Mouse (Mus musculus) WW6 (cell line): ENCODE measurements around the gene Myo1d.
A peak's percentile ranks its signal among the peaks of the same experiment; 100 is the strongest.

Experiments
- DNase-seq: peaks from one replicate; pipeline ENCODE4 v3.0.0-alpha.2; 2013; ENCODE audit warnings: low read depth, low spot score

The Myo1d gene

DNA sequence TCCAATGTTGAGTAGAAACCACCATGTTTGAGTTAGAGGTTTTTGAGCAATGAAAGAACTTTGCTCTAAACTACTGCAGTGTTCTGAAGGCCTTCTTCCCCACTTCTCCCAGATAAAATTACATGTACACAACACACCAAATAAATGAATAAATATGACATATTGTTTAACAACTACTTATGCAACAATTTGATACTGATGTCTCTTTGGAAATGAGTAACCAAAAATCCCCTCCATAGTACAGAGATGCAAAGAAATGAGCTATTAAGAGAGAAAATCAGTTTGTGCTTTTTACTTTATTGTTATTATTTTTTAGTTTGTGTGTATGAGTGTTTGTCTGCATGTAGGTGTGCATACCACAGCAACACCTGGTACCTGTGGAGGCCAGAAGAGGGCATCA is 273.3 kb downstream of the Myo1d start:
- DNase-seq, result no peak

DNA sequence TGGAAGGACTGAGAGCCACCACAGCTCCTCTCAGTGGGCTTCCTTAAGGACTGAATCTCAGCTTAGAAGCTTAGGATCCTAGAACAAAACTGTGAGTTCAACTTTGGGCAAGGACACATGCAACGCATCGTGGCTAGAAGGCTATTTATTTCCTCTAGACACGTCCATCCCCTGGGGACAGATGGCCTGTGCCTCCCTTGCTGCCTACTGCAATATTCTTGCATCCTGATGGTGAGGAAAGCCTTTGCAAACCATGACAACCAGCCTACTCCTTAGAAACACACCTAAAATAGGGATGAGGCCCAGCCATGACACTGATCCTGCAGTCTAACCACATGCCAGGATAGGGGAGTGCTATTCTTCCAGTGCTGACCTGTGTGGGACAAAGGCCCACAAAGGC is 274.2 kb downstream of the Myo1d start:
- no peak for DNase-seq

DNA sequence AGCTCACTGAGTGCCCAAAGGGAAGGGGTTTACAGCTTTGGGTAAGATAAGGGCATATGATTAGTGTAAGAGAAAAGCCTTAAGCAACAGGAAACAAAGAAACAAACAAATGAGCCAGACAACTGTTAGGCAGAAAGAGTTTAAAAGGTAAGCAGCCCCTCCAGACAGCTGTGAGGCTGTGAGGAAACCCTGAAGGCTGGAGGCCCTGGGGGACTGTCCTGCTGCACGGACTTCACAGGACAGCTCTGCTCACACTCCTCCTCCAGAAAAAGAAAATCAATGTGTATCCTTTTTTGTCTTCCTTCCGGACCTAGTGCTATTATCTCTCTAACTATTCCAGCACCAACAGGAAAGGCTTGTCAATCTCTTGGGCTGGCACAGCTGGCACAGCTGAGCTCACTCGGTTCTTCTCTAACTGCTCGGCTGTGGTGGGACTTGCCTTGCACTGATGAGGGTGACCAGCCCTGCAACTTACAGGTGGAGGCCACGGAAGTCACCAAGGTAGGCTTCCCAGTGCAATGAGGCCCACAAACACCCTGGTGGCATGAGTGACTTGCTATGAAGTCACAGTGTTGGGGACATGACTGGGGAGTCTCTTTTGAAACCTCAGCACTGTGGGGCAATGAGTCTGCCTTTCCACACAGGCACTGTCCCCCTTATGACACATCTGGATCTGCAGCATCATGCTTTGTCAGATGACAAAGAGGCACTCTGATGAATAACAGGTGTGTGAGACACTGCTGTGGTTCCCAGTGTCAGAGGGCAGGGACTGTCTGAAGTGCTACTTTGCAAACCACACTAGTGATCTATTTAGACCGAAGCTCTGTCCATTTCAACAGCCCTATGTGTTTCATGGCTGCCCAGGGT is 275.1 kb downstream of the Myo1d start:
- no peak for DNase-seq

DNA sequence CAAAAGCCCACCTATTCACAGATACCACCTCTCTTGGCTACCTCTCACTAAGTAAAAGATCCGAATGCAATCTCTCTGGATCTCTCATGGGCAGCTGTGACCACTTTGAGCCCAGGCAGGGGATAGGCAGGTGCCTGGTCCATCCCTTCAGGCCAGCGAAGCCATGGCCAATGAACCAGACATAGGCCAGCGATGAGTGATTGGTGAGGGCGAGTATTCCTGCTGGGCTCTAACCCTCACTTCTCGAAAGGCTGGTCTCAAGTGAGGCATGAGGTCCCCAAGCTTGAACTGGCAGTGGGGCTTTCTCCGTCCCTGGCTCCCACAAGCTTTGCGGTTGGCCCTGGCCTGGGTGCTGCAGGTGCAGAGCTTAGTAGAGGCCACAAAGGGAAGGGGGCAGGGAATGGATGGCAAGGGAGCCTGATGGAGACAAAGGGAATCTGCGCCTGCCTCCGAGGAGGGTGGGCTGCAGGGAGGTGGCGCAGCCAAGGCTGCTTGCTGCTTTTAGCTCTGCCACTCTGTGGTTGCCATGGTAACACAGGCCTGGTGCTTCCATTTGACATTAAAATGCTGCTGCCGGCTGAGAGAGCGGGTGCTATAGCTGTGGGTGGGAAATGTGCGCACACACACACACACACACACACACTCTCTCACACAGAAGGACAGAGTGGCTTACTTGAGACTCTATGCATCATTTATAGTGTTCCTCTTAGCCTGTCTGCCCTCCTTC is 275.9 kb downstream of the Myo1d start:
- peak; percentile 36 for DNase-seq

DNA sequence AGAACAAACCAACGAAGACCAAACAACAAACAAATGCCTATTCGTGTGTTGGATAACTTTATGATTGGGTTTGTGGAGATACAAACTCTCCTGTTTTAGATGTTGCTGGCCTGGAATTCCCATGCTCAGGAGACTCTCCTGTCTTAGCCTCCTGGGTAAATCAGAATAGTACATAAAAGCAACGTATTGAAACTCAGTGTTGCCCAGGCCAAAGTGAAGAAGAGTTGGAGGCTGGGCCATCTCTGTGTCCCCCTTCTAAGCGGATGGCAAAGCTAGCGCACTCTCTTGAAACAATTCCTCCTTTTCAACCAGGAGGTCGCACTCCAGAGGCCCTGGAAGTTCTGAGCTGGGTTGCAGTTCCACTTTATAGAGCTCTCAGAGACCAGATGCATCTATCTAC is 276.5 kb downstream of the Myo1d start:
- DNase-seq, result no peak

DNA sequence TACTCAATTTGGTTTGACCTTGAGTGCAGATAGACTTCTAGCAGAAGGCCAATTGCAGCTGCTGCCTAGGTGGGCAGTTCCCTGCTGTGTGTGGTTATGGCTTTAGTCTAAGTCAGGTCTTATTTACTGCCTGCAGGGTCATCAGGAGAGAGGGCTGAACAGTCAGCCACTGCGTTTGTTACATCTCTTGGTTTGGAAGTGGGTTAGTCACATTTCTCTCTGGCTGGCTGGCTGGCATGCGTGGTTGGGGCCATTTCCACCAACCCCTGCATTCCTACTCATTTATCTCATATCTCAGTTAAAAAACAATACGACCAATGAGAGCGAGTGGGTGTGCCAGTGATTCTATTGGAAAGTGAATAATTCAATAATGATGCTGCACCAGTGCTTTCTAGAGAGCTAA is 280.3 kb downstream of the Myo1d start:
- DNase-seq, result no peak

DNA sequence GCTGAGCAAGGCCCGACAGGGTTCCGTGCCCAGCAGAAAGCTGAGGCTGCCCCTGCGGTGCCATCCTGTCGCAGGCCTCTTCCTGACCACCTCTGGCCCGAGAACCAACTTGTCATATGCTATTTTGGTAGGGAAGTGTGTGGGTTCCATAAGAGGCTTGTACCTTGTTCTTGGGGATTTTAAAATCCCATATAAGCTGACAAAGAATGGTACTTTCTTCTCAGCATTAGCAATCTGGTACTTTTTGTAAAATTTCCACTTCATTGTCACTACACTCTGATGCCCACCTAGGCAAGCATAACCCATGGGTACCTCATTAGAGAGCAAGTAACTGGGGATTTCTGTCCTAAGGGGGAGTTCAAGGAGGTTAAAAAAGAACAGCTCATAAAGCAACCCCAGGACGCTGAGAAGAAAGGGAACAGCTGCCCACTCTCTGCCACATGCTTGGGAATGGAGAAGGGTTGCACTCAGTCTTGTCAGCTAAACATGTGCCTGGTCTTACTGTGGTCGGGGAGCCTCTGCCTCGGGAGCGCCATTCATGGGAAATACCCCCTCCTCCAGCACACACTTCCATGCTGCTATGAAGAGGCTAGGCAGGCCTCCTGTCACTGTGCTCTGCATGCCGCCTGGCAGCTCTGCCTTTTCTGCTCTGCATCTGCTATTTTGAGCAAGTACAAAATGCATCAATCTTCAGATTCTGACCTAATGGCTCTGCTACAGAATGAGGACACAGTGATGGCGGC is 281.3 kb downstream of the Myo1d start:
- no peak for DNase-seq

DNA sequence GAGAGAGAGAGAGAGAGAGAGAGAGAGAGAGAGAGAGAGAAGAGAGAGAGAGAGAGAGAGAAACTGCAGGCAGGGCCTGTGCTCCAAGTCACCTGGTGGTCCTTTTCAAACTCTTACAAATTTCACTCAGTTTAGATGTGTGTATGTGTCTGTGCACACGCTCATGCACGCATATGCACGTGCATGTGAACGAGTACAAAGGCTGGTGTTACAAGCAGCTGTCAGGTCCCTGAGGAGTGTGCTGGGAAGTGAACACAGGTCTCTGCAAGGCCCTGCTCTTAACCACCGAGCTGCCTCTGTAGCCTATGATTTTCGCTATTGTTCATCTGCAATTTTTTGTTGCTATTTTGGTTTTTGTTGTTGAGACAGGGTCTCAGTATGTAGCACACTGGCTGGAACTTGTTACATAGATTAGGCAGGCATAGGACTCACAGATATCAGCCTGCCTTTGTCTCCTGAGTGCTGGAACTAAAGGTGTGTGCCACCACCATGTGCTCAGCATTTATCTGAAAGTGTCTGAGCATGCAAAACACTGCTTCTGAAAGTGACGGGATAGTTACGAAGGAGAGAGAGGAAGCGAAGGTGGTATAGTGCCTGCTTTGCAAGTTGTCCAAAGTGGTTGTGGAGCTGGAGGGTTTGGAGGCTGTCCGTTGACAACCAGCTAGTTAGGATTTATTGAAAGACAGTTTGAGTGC is 282.5 kb downstream of the Myo1d start:
- no peak for DNase-seq

DNA sequence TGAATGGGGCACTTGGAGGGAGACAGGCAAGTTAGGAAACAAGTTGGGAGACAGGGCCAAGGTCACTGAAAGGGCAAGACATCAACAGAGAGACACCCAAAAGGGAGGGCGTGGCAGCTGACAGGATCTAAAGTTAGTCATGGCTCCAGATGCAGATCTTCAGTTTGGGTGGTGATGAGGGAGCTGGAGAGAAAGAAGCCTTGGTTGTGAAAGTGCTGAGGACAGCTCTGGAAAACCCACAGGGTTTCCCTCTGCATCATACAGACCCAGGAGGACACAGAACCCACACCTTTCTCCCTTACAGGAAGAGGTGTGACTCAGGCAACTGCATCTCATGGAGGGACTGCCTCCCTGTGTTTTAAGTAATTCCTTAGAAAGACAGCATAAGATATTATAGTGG is 283.2 kb downstream of the Myo1d start:
- DNase-seq, result no peak

DNA sequence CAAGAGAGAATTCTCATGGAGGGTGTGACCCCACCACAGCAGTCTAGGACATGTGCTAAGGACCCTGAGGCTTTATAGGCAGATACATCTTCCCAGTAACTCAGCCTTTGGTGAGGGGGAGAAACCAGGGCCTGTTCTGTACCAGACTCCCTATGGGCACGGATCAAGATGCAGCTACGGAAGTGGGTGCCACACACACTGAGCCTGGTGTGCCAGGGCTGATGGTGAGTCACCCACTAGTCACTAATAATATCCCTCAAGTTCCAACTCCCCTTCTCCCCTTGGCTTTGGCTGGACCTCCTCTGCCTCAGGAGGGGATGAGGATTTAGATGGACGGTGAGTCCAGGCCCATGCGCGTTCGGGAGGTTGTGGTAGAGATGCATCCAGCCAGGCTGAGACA is 283.9 kb downstream of the Myo1d start:
- DNase-seq, result no peak

DNA sequence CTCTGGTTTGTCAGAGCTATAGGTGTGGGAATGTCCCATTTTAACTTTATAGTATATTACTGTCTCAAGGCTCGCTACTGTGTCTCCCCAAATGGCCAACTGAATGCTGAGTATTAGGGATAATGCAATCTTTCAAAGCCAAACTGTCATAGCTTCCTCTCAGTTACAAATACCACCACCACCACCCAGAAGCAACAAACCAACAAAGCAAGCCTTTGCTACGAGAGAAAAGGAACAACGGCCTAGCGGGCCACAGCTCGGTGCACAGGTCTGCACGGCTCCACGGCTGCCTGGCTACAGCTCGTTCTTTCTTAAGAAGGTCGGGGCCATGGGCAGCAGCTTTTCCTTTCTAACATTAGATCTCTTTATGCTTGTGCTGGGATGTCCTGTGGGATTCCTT is 285.0 kb downstream of the Myo1d start:
- no peak for DNase-seq

DNA sequence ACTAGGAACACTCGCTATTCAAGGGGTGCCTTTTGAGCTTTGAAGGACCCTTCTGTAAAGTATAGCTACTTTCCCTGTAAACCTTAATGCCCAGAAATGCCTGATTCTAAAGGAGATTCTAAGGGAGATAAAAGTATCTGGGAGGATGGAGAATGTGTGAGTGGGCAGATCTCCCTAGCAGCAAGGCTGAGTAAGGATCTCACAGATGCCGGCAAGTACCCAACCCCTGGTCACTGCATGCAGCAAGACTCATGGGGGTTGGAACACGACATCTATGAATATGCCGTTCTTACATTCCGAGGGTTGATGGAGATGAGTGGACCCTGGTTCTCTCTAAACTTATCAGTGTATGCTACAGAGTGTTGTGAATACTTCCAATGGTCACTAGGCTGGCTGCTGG is 286.6 kb downstream of the Myo1d start:
- DNase-seq, result no peak

DNA sequence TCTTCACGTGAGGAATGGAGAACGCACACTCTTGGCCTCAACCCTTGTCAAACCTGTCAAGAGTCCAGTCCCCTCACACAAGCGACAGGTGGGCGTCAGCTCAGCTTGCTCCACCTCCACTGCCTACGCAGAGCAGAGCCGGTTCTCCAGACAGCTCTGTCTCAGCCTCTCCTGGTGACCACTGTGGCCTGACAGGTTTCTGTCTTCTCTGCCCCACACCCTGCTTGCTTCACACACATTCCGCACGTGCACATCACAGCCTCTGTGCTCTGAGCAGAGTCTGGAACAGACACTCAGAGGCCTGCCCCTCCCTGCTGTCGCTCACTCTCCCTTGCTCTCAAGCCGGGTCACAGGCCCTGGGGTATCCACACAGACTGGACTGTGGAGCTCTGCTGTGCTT is 289.0 kb downstream of the Myo1d start:
- no peak for DNase-seq

DNA sequence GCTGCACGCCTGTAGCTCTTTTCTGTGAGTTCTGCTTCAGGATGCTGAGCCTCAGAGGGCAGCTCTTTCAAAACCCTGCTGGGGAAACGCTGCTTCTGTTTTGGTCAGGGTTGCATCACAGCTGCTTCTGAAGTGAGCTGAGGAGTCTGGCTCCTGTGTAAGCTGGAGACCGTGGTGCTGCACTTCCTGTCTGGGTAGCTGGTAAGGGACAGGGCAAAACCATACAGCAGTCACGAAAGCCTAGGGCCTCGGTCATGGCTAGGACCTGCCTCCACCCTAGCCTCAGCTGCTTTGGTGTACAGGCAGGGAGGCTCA is 290.0 kb downstream of the Myo1d start:
- DNase-seq, result no peak

DNA sequence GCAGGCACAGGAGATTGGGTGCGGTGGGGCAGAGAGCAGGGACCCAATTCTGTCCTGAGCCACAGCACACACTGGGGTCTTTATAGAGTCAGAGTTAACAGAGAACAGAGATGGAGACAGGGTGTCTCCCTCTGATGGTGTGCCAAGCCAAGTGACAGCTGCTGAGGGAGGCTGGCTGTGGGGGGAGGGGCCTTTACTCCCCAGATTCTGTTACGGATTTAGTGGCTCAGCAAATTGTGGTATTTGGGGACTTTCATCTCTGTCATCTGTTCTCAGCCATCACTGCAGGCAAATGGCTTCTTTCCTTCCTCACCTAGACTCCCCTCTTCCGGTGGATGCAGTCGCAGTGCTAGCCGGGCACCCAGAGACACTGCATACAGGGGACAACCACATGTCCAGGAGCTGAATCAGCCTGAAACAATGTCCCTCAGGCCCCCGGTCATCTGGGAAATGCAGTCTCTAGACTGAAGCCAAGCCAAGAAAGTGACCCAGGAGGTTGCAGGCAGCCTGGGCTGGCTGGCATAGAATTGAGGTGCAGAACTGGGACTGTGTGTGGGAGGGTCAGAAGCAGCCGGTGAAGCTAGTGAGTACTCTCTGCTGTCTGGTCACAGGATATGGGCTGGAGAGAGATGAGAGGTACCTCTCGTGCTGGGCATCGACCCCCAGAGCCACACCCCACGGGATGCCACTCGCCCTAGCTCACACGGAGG is 290.5 kb downstream of the Myo1d start:
- DNase-seq, result no peak

DNA sequence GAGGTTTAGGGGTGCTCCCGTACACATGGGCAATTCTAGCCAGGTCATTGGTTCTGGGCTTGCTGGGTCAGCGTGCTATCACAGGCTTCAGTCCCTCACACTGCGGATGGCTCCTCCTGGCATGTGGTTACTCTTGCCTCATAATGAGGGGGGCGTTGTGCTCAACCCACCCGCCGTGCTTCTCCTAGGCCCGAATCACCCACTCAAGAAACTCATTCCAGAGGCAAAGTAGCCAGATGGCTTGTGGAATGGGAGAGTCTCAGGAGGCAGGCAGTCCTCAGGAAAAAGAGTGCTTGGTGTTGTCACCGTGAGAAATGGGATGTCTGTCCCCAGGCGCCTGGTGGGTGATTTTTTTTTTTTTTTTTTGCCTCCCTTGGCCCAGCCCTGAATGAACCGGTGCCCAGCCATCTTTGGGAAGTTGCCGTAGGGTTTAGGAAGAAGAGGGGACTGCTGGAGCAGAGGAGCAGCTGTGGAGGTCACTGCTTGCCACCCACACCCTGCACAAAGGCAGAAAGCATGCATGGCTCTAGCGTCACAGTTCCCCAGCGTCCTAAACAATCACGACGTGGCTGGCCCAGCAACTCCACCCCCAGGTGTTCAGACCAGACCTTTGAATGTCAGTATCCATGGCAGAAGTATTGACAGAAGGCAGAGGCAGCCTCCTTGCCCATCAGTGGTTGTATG is 291.8 kb downstream of the Myo1d start:
- DNase-seq, result no peak

DNA sequence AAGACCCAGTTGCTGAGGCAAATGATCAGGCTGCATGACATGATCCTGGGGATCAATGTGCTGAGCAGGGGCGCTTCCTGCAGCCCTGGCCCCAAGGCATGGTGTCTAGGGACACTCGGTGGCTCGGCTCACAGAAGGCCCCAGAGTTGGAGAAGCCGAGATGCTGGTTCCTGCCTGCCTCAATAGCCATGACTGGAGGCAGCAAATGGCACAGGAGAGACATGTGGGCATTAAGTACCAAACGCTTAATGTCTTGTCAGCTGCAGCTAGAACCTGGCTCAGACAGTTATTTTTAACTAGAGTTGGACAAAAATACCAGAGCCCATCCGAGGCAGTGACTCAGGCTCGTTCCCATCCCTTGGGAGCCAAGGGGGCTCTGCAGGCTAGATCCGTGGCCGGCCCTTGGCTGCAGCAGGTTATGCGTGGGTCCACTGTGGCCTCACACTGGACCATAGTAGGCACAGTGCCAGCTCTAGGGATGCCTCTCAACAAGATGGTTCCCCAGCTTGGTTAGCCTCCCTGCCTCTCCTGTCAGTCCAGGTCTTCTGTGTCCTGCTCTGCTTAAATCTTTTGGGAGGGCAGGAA is 294.1 kb downstream of the Myo1d start:
- DNase-seq, result no peak

DNA sequence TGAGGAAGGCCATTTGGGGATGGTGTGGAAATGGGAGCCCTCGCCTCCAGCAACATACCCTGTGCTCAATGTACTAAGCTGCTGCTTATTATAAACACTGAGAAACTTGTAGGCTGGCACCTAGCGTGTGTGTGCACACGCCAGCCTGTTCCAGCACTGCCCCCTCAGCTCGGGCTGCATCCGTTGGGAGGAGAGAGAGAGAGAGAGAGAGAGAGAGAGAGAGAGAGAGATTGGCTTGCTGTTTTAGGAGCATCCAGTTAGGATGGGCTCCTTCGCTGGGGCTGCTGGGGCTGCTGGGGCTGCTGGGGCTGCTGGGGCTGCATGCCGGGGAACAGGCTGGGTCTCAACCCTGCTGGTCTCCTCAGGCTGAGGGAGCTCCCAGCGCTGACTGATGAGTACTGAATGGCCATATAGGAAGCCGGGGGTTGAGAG is 294.7 kb downstream of the Myo1d start:
- DNase-seq, result no peak

DNA sequence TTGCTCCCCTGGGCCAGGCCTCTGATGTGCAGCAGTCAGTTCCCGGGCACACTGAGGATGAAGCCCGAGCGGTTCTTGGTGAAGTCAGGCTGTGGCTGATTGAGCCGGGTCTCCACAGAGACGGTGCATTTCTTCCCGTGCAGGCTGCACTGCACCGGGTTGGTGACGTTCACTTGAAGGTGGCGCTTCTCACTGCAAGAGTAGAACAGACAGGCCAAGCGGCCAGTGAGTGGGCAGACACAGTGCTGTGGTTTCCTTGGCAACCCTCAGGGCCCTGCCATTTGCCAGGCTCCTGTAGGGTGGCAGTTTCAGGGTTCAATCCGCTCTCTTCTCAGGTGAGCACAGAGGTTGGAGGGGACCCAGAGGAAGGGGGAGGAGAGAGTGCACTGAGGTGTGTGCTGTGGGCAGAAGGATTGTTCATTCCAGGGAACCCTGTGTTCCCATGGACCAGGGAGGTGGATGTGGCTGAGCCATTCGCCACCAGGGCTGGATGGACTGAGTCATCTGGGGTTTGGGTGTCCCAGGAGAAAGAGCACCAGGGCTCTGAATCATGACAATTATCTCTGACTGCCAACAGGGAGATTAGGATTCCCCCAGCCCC is 295.5 kb downstream of the Myo1d start:
- DNase-seq, result no peak

DNA sequence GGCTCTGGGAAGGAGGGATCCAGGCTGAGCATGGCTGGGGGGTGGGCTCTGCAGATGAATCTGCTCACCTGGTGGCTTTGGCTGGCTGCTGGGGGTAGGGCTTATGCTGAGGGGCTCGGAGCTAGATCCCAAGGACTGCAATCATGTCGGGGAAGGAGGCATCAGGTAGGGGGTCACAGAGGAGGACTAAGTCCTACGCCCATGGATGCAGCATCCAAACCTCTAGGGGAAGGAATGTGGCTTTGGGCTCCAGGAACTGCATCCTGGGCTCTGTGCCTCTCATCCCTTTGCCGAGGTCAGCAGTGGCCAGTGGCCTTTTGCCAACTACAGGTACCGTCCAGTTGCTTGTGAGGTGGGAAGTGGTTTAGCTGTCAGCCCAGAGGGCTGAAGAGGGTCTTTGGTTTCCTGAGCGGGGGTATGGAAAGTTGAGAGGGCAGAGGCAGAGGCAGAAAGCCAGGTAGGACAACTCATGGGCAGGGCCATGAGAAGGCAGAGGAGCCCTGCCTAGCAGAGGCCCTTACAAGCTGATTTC is 296.2 kb downstream of the Myo1d start:
- no peak for DNase-seq
